Mouse (Mus musculus) embryo, embryonic 10.5 days (tissue): ENCODE data around the gene 4930430F08Rik.
A peak's percentile ranks its signal among the peaks of the same experiment; 100 is the strongest.
"Not testable (repeated sequence)": the region's sequence is repeated elsewhere in the genome, so short reads cannot be mapped to it uniquely, and the experiment has no call there.

Experiments used
- DNase-seq: peaks from one replicate; pipeline ENCODE4 v3.0.0-alpha.2; 2015; ENCODE audit warnings: low spot score

The 4930430F08Rik gene

GRCm38 (mm10) chr10:100590323-100590722 lies at the start of gene 4930430F08Rik, which contains the start of gene 1700017N19Rik:
TSS of gene 4930430F08Rik (minus strand) at chr10:100590423.
TSS of gene 1700017N19Rik (plus strand) at chr10:100590484.
- DNase-seq: no peak

GRCm38 (mm10) chr10:100629762-100630438 lies 39.7 kb upstream of the 4930430F08Rik start:
- peak; percentile 79 for DNase-seq

GRCm38 (mm10) chr10:100622494-100622893 lies 32.3 kb upstream of the 4930430F08Rik start:
- no peak for DNase-seq

- DNase-seq: no peak
Observed at GRCm38 (mm10) chr10:100620040-100620439, 29.8 kb upstream of the 4930430F08Rik start.

GRCm38 (mm10) chr10:100619474-100619873 lies 29.3 kb upstream of the 4930430F08Rik start:
- DNase-seq: no peak

- DNase-seq: no peak
Observed at GRCm38 (mm10) chr10:100617233-100617903, 27.1 kb upstream of the 4930430F08Rik start.

- peak; percentile 15 for DNase-seq
Observed at GRCm38 (mm10) chr10:100604254-100604653, 14.0 kb upstream of the 4930430F08Rik start.

- no peak for DNase-seq
Observed at GRCm38 (mm10) chr10:100603511-100603910, 13.3 kb upstream of the 4930430F08Rik start.

GRCm38 (mm10) chr10:100598339-100598738 lies 8.1 kb upstream of the 4930430F08Rik start:
- no peak for DNase-seq

- peak; percentile 95 for DNase-seq
Observed at GRCm38 (mm10) chr10:100588932-100589388, 1.3 kb downstream of the 4930430F08Rik start.

- DNase-seq: no peak
Observed at GRCm38 (mm10) chr10:100588524-100588923, 1.7 kb downstream of the 4930430F08Rik start.

GRCm38 (mm10) chr10:100584178-100584577 lies 6.0 kb downstream of the 4930430F08Rik start:
- DNase-seq: no peak

- no peak for DNase-seq
Observed at GRCm38 (mm10) chr10:100575294-100575693, 14.9 kb downstream of the 4930430F08Rik start.

GRCm38 (mm10) chr10:100574505-100575149 lies 15.6 kb downstream of the 4930430F08Rik start:
- DNase-seq: no peak

GRCm38 (mm10) chr10:100571707-100572106 lies 18.5 kb downstream of the 4930430F08Rik start:
- no peak for DNase-seq

- no peak for DNase-seq
Observed at GRCm38 (mm10) chr10:100564112-100564511, 26.1 kb downstream of the 4930430F08Rik start.

- DNase-seq: not testable (repeated sequence)
Observed at GRCm38 (mm10) chr10:100560194-100560883, 29.9 kb downstream of the 4930430F08Rik start.

GRCm38 (mm10) chr10:100556566-100557175 lies 33.6 kb downstream of the 4930430F08Rik start:
- DNase-seq: no peak

- no peak for DNase-seq
Observed at GRCm38 (mm10) chr10:100524499-100525390, 65.5 kb downstream of the 4930430F08Rik start.

- DNase-seq: no peak
Observed at GRCm38 (mm10) chr10:100522330-100522729, 67.9 kb downstream of the 4930430F08Rik start.
